Mouse (Mus musculus): ENCODE data around the gene Nudt1.
A peak's percentile ranks its signal among the peaks of the same experiment; 100 is the strongest.
"Not testable (repeated sequence)": the region's sequence is repeated elsewhere in the genome, so short reads cannot be mapped to it uniquely, and the experiment has no call there.

The Nudt1 gene

DNA sequence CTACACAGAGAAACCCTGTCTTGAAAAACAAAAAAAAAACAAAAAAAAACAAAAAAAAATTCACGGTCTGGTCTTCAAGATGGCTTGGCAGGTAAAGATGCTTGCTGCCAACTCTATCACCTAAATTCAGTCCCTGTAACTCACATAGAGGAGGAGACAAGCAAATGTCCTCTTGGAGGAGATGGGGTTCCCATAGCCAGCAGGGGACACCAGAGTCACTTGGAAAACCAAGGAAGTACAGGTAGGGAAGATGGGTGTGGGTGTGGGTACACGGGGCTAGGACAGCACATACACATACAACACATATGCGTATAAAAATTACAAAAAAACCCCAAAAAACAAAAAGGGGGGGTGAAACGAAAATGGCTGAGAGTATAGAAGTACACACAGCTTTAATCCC is 21.4 kb downstream of the Nudt1 start:
- DNase-seq (ENCODE audit: low spot score in 2 of 2): no peak

DNA sequence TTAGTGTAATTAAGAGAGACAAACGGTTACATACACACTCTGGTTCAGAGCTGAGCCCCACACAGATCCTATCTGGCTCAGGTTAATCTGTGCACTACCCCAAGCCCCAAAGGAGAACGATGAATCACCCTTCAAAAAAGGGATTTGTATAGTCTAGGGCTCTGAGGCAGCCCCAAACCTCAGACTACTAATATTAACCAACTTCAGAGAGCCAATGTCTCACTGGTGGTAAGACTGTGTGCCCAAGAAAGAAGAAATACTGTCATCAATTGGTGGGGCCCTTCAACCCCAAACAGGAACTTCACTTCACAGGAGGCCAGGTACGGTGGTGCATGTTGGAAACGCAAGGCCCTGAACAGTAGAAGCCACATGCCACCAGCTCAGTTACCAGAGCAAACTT is 23.8 kb downstream of the Nudt1 start:
- no peak for DNase-seq (ENCODE audit: low spot score in 2 of 2)

DNA sequence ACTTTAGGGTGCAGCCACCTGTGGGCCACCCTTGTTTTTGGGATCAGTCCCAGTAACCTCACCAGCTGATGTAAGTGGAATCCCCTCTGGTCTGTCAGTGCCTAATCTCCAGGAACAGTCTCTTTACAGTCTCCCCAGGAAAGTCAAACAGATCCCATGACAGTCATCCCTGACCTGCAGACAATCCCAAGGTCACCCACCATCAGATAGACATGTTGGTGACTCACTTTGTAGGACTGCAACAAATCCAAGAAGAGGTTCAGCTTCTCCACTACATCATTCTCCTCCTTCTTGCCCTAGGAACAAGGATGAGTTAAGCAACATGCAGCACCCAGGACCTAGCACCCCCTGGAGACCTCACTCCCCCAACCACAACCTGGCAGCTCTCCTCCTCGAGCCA is 24.6 kb downstream of the Nudt1 start:
- no peak for DNase-seq (ENCODE audit: low spot score in 2 of 2)

DNA sequence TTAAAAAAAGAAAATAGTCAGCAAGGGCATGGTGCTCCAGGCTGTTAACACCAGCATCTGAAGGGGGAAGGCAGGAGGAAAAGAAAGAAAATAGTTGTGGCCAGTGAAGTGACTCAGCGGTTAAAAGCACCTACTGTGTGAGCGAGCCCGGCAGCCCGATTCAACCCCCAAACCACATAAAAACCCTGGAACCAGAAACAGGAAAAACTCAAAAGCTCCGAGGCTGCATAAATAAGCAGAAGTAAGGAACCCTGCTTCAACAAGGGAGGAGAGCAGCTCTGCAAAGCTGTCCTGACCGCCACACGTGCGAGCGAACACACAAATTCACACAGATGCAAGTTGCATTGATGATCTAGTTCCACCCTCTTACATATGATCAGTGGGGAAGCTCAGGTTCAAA is 28.4 kb downstream of the Nudt1 start:
- DNase-seq (ENCODE audit: low spot score in 2 of 2): no peak

DNA sequence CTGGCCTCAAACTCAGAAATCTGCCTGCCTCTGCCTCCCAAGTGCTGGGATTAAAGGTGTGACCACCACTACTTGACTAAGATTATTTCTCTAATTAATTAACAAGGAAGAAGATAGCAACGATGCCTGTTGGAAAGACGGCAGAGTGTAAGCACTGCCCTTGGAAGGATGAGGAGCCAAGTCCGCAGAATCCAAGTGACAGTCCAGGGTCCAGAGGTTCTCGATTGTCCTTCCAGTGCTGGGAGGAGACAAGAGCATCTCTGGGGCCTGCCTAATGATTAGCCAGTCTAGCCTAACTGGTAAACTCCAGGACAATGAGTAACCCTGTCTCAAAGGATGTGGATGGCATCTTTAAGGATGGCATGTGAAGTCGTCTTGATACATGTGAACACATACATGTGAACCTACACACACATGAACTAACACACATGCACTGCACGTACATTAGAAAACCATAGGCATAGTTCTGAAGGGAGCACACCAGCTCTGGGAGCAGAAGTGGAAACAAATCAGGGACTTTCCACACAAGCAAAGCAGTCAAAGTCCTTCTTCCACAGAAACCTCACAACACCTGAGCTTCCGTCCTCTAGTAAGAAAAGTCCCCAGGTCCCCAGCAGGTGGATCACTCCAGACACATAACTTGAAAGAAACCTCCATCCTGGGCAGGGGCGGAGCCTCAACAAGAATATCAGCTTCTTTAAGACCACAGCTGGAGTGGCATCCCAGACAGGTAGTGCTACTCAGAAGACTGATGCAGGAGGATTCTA is 29.5 kb downstream of the Nudt1 start:
- DNase-seq (ENCODE audit: low spot score in 2 of 2): no peak

DNA sequence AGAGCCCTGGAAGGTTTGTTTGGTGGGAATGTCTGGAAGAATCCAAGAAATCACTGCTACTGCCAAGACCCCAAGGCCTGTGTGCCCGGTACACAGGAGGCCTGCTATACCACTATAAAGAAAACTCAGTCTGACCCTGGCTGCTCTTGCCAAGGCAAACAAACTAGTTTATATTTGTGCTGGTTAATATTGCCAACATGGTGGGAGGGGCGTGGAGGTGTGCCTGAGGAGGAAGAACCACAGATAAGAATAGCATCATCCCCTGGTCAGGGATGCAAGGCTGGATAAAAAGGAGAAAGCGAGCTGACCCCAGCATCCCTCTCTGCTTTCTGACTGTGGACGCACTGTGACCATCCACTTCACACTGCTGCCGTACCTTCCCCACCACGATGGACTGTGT is 30.9 kb downstream of the Nudt1 start:
- DNase-seq (ENCODE audit: low spot score in 2 of 2): no peak

DNA sequence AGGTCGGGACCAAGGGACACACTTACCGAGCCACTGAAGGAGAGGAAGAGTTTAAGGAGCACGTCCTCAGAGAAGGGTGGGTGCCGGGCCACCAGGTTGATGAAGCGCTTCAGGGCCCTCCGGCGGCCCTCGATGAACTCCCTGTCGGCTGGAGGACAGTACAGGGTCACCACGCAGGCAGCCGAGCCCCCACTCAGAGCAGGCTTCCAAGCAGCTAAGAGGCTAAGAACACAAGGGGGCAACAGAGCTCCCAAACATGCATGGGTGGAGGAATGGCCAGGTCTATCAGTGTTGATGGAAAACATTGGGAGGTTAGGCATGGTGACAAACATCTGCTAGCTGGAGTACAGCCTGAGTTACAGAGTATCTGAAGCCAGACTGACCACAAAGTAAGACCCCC is 34.5 kb downstream of the Nudt1 start:
- DNase-seq (ENCODE audit: low spot score in 2 of 2): no peak

DNA sequence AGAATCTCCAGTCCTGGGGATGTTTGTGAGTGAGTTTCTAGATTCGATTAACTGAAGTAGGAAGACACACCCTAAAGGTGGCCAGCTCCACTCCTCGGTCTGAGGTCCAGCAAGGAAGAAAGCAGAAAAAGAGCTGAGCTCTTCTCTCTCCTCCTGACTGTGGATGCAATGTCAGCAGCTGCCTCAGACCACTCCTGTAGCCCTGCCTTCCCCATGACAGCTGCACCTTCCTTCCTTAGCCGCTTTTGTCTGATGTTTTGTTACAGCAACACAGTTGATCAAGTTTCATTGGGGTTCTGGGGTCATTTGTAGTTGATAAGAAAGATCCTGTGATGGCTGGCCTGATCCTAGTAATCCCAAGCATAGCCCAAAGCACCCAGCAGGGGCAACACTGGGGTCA is 36.0 kb downstream of the Nudt1 start:
- DNase-seq (ENCODE audit: low spot score in 2 of 2): no peak

DNA sequence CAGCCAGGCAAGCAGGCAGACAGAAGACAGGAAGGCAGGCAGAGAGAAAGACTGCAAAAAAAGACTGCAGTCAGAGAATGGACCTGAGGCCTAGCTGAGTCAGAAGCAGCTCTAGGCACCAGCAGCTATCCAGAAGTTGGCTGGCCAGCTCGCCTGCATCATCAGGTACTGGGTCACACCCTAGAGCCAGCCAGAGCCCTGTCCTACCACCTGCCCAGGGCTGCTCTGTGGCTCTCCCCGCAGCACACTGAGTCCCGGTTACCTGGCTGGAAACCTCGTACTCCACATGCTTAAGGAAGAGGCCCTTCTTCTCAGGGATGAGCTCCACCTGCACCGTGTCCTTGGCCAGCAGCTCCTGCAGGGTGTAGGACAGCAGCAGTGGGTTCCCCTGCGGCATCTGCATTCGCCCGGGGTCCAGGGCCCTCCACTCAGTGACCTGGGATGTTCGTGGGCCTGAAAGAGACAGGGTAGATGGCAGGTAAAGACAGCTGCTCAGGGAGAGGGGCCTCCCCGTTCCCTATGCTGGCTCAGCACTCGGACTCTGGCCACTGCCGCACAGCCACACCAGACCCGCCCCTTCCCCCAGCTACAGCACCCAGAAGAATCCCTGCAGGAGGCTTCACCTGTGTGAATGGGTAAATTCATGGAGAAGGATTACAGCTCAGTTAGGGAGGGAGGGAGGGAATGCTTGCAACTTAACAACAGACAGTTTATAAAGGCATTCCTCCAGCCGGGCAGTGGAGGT is 38.6 kb downstream of the Nudt1 start:
- DNase-seq (ENCODE audit: low spot score in 2 of 2): no peak

DNA sequence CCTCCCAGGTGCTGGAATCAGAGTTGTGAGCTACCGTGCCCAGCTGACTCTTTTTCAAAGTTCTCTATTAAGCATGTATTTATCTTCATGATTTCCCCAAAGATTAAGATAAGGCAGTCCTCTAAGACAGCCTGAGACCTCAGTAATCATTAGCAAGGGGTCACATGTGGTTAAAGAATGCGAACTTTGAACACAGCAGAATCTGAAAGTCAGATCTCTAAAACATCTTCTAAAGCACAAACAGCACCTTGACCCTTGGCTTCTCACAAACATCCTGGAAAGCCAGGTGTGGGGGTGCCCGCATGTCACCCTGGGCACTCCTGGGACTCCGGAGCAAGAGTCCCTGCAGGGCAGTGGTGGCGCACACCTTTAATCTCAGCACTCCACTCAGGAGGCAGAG is 43.0 kb downstream of the Nudt1 start:
- no peak for DNase-seq (ENCODE audit: low spot score in 2 of 2)

DNA sequence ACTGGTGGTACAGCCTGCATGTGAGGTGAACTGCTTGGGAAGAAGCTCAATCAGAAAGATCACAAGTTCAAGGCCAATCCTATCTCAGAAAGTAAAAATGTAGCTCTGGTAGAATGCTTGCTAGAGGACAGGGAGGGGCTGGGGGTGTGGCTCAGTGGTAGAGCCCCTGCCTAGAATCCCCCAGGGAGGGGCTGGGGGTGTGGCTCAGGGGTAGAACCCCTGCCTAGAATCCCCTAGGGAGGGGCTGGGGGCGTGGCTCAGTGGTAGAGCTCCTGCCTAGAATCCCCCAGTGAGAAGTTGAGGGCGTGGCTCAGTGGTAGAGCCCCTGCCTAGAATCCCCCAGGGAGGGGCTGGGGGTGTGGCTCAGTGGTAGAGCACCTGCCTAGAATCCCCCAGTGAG is 46.7 kb downstream of the Nudt1 start:
- DNase-seq (ENCODE audit: low spot score in 2 of 2): not testable (repeated sequence)

DNA sequence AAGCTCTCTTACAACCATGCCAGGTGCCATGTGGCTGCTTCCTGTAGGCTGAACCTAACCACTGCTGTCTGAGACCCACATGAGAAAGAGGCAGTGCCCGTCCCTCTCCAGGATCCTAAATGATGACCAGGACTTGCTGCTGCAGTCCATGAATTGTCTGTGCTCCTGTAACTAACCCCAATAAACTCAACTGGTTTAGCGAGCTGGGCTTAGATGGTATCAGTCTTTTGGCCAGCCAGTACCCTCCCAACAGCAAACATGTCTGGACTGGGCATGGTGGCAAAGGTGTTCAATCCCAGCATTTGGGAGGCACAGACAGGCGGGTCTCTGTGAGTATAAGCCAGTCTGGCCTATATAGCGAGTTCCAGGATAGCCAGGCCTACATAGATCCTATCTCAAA is 47.5 kb downstream of the Nudt1 start:
- DNase-seq (ENCODE audit: low spot score in 2 of 2): no peak

DNA sequence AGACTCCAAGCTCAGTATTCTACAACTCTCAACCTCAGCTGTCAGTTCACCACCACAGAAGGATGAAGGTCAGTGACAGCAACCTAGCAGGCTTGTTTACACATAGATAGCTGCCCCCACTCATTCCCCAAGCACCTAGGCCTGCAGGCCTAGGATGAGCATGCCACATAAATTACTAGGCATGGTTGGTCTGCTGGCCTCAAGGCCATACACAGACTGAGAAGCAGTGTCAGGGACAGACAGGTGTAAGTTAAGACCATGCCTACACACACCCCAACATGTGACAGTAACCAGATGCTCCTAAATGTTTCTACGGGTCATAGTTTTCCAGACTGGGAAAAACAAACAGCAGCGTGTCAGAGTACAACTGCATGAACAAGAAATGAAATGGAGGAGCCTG is 48.0 kb downstream of the Nudt1 start:
- no peak for DNase-seq (ENCODE audit: low spot score in 2 of 2)

DNA sequence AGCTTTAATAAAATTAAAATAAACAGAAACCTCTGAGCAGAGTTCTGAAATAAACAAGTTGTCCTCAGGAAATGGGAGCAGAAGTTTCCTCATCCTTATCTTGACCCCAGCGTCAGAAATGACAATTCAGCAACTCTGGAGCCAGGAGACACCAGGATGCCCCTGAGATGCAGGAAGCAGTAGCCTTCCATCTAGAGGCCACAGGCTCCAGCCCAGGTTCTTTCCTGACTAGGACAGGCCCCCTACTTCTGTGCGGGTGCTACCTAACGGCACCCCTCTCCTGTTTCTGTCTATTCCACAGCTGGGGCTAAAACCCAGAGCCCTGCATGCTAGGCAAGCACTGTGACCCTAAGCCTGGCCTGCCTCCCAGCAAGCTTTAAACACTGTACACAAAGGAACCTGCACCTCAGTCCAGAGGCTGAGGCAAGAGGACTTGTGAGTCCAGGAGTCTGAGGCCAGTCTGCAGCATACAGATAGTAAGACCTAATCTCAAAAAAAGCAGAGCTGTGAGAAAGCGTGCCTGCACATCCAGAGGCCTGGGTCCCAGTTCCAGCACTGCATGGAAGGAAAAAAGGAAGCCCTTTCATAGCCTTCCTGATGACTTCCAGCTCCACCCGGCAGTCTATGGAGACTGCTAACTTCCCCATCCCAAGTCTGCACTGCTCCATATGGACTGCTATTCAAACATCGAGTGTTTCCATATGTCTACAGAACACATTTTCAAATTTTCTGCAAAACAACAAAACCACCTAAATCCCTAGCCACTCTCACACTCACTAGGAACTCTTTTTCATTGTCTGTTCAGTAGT is 49.2 kb downstream of the Nudt1 start:
- no peak for DNase-seq (ENCODE audit: low spot score in 2 of 2)

DNA sequence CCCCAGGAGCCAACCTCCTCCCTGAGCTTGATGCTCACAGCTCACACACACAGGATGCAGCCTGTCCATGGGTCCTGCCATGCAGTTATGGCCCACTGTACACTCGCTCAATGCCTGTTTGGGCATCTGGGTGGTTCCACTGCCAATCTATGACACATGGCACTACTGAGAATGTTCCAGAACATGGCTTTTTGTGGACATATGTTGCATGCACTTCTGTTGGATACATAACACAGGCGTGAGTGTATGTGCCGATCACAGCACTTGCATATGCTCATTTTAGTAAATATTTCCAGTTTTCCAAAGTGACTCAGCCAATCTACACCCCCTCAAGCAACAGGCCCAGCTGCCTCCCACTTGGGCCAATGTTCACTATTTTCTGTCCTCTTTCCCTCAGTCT is 50.2 kb downstream of the Nudt1 start:
- peak; percentile 18 to 52 for DNase-seq (ENCODE audit: low spot score in 2 of 2)

DNA sequence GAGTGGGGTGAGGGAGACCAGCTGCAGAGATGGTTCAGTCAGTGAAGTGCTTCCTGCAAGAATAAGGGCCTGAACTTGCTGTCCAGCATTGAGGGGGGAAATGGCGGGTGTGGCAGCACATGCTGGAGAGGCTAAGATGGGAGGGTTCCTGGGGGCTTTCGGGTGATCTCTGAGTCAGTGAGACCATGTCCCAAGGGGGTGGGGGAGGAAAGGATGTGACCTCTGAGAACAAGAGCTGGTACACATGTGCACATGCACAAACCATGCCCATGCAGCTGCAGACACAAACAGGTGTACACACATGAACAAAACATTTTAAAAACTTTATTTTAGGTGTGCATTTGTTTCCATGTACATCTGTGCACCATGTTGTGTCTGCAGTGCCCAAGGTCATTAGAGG is 52.3 kb downstream of the Nudt1 start:
- no peak for DNase-seq (ENCODE audit: low spot score in 2 of 2)

DNA sequence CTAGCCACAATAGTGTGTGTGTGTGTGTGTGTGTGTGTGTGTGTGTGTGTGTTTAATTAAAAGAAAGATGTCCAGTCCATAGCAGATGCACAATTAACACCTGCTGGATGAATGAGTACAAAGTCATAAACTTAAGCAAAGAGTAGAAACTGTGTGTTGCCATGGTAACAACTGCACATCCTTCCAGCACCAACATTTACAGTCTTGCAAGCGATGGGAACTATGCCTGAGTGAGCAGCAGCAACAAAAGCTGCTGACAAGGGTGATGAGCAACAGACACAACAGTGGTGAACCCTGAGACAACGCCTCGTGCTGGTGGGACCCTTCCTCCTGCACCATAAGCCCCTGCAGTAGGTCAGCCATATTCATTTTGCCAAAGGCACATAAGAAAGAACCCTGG is 52.8 kb downstream of the Nudt1 start:
- peak in 1 of 2 experiments; percentile 26 for DNase-seq (ENCODE audit: low spot score in 2 of 2)

DNA sequence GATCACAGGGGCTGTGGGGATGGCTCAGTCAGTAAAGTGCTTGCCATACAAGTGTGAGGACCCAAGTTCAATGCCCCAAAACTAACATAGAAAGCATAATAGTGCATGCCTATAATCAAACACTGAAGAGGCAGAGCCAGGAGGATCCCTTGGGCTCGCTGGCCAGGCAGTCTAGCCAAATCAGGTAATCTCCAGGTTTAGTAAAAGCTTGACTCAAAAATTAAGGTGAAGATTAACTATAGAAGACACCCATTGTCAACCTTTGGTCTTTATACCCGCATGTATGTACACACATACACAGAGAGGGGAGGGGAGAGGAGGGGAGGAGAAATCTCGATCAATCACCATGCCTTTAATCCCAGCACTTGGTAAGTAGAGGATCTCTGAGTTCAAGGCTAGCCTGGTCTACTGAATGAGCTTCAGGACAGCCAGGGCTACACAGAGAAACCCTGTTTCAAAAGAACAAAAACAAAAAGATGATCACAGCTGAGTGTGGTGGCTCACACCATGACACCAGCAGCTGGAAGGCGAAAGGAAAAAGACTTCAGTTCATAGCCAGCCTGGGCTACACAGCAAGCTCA is 53.9 kb downstream of the Nudt1 start:
- no peak for DNase-seq (ENCODE audit: low spot score in 2 of 2)

DNA sequence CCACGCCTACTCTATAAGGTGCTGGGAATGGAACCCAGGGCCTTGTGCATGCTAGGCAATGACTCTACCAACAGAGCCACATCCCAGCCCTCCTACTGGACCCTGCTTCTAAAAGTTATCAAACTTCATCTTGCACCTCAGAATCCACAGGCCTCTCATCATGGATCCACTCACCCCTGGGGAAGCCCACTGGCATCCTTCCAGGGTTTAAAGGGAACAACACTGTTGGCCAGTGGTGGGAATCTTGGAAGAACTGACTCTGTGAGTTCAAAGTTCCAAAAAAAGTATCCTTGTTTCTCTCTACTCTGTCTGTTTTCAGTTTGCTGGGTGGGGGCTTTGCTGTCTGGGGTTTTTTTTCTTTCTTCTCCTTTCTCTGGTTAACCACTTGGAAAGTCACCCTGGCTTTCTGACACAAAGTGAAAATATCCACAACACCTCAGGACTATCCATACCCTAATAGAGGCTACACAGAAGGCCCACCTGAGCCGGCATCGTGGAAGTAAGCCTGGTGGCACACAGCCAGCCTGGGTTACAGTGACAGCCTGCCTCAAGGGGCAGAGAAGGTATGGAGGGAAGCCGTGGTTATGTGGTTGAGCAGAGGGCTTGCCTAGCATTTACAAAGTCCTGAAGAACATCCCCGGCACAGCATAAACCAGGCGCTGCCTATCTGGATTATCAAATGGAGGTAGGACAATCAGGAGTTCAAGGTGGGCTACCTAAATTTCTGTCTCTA is 56.8 kb downstream of the Nudt1 start:
- DNase-seq (ENCODE audit: low spot score in 2 of 2): no peak

DNA sequence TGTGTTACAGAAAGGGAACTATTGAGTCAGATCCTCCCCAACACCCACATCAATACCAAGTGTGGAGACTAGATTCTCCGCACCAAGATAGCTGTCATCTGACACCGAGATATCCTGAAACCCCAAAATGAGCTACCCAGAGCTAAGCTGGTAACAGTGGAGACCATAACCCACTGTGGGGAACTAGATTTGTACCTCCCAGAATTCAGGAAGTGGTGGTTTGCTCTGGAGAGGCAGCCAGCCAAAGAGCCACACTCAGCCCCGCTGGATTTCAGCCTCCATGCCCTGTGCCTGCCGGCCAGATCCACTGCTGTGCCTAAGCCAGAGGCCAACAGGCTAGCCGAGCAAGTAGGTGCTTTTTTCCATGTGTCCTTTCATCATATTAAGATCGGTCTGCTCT is 57.8 kb downstream of the Nudt1 start:
- DNase-seq (ENCODE audit: low spot score in 2 of 2): no peak

DNA sequence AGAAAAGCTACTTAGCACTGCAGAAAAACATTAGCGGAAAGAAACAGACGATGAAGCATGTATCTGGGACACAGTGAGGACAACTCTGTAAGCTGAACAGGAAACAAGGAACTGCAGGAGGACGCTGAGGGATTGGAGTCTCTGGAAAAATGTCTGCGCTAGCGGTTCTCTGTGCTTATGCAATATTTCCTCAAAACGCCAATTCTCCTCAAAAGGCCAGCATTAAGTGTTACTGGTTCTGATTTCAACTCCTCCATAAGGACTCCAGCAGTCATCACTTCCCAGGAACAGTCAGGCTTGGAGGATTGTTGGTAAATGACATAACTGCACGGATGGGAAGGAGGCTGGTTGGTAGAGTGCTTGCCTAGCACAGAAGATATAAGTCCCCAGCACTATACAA is 59.7 kb downstream of the Nudt1 start:
- DNase-seq (ENCODE audit: low spot score in 2 of 2): no peak

DNA sequence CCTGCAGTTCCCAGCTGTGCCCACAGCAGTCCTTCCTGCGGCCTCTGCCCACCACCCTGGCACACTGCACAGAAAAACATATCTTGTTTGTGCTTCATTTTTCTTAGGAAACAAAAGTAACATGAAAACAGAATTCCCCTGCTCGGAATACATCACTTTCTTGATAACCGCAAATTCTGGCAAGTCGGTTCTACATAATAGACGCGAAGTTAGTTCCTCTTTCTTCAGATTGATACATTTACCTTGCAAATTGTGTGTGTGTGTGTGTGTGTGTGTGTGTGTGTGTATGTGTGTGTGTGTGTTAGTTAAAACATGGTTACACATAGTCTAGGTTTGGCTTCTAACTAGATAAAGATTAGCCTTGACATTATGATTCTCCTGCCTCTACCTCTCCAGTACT is 61.2 kb downstream of the Nudt1 start:
- DNase-seq (ENCODE audit: low spot score in 2 of 2): no peak

All from left cerebral cortex, adult 9 months (tissue).